Mouse (Mus musculus) liver, embryonic 14.5 days (tissue): ENCODE data around the gene Grap2.

Source experiments
- CTCF ChIP-seq: IDR thresholded peaks from 2 replicates; pipeline ENCODE4 v1.5.1; 2016; ENCODE audit warnings: antibody characterized with exemption, low read depth, control low read depth
- EP300 ChIP-seq: IDR thresholded peaks from 2 replicates; pipeline ENCODE4 v1.6.1; 2016; ENCODE audit warnings: antibody characterized with exemption, low read depth

- TF ChIP-seq CTCF (no peak), EP300 (no peak)
These were observed 9.9 kb upstream of the Grap2 start for GRCm38 (mm10) chr15:80562446-80562845.
